Mouse (Mus musculus): ENCODE measurements at regions not wholly inside any gene's neighbourhood (a gene's known extent, or its start where the extent isn't known, plus 50 kb on each side); places are given as distances from the start of the nearest gene placed in this dataset.

GRCm38 (mm10) chr12:110046613-110047012 lies 232.3 kb upstream of the Dio3 start:
- no peak overlapping the region for H3K27ac ChIP-seq (ENCODE audit: low read depth, low read length)
- no peak overlapping the region for H3K4me3 ChIP-seq (ENCODE audit: low read depth, low read length)
- no peak overlapping the region for H3K9ac ChIP-seq (replicated peaks; ENCODE audit: low read depth, low read length)
- WGBS = 69% methylated on average over 9 of the region's 9 CpGs
- no peaks in the 10 kb centered on the region for H3K36me3 ChIP-seq (ENCODE audit: control insufficient read depth, insufficient read depth, low read length)
- ATAC-seq (ENCODE audit: low read depth) = no peak
- no peak overlapping the region for H3K4me2 ChIP-seq (ENCODE audit: low read depth, low read length)
- H3K9me3 ChIP-seq (ENCODE audit: control insufficient read depth, low read length) = no peaks in the 10 kb centered on the region
- no peaks in the 10 kb centered on the region for H3K4me1 ChIP-seq (ENCODE audit: control insufficient read depth, insufficient read depth, low read length)
- H3K27me3 ChIP-seq (ENCODE audit: control insufficient read depth, insufficient read depth, low read length) = no peaks in the 10 kb centered on the region

GRCm38 (mm10) chr12:110047466-110048250 lies 231.2 kb upstream of the Dio3 start:
- H3K27me3 ChIP-seq (ENCODE audit: control insufficient read depth, insufficient read depth, low read length) = no peaks in the 10 kb centered on the region
- H3K27ac ChIP-seq (ENCODE audit: low read depth, low read length) = no peak overlapping the region
- no peak overlapping the region for H3K4me2 ChIP-seq (ENCODE audit: low read depth, low read length)
- no peaks in the 10 kb centered on the region for H3K4me1 ChIP-seq (ENCODE audit: control insufficient read depth, insufficient read depth, low read length)
- no peak overlapping the region for H3K4me3 ChIP-seq (ENCODE audit: low read depth, low read length)
- no peaks in the 10 kb centered on the region for H3K9me3 ChIP-seq (ENCODE audit: control insufficient read depth, low read length)
- WGBS = 75% methylated on average over 16 of the region's 16 CpGs
- no peak overlapping the region for H3K9ac ChIP-seq (replicated peaks; ENCODE audit: low read depth, low read length)
- H3K36me3 ChIP-seq (ENCODE audit: control insufficient read depth, insufficient read depth, low read length) = no peaks in the 10 kb centered on the region
- ATAC-seq (ENCODE audit: low read depth) = no peak

- no peaks in the 10 kb centered on the region for H3K36me3 ChIP-seq (ENCODE audit: control insufficient read depth, insufficient read depth, low read length)
- H3K9me3 ChIP-seq (ENCODE audit: control insufficient read depth, low read length) = no peaks in the 10 kb centered on the region
- no peaks in the 10 kb centered on the region for H3K27me3 ChIP-seq (ENCODE audit: control insufficient read depth, insufficient read depth, low read length)
- H3K9ac ChIP-seq (replicated peaks; ENCODE audit: low read depth, low read length) = no peak overlapping the region
- H3K27ac ChIP-seq (ENCODE audit: low read depth, low read length) = no peak overlapping the region
- no peak for ATAC-seq (ENCODE audit: low read depth)
- 86% methylated on average over 10 of the region's 10 CpGs for WGBS
- H3K4me1 ChIP-seq (ENCODE audit: control insufficient read depth, insufficient read depth, low read length) = no peaks in the 10 kb centered on the region
- H3K4me3 ChIP-seq (ENCODE audit: low read depth, low read length) = no peak overlapping the region
- H3K4me2 ChIP-seq (ENCODE audit: low read depth, low read length) = no peak overlapping the region
Measured at GRCm38 (mm10) chr12:110049154-110049736, 229.6 kb upstream of the Dio3 start.

- H3K27ac ChIP-seq (ENCODE audit: low read depth, low read length) = no peak overlapping the region
- whole genome bisulfite sequencing = 80% methylated on average over 5 of the region's 5 CpGs
Measured at GRCm38 (mm10) chr12:110059321-110059720, 219.5 kb upstream of the Dio3 start.

GRCm38 (mm10) chr12:110061961-110062360 lies 216.9 kb upstream of the Dio3 start:
- H3K27me3 ChIP-seq (ENCODE audit: control insufficient read depth, insufficient read depth, low read length) = no peaks in the 10 kb centered on the region
- no peaks in the 10 kb centered on the region for H3K9me3 ChIP-seq (ENCODE audit: control insufficient read depth, low read length)
- no peak overlapping the region for H3K4me2 ChIP-seq (ENCODE audit: low read depth, low read length)
- WGBS = 90% methylated on average over 6 of the region's 6 CpGs
- H3K4me3 ChIP-seq (ENCODE audit: low read depth, low read length) = no peak overlapping the region
- H3K36me3 ChIP-seq (ENCODE audit: control insufficient read depth, insufficient read depth, low read length) = no peaks in the 10 kb centered on the region
- ATAC-seq (ENCODE audit: low read depth) = no peak
- H3K9ac ChIP-seq (replicated peaks; ENCODE audit: low read depth, low read length) = no peak overlapping the region
- H3K4me1 ChIP-seq (ENCODE audit: control insufficient read depth, insufficient read depth, low read length) = no peaks in the 10 kb centered on the region
- no peak overlapping the region for H3K27ac ChIP-seq (ENCODE audit: low read depth, low read length)

More at GRCm38 (mm10) chr12:110059321-110059720, 219.5 kb upstream of the Dio3 start:
- H3K4me1 ChIP-seq (ENCODE audit: control insufficient read depth, insufficient read depth, low read length) = no peaks in the 10 kb centered on the region
- no peaks in the 10 kb centered on the region for H3K27me3 ChIP-seq (ENCODE audit: control insufficient read depth, insufficient read depth, low read length)
- no peak overlapping the region for H3K4me3 ChIP-seq (ENCODE audit: low read depth, low read length)
- no peaks in the 10 kb centered on the region for H3K9me3 ChIP-seq (ENCODE audit: control insufficient read depth, low read length)
- no peak overlapping the region for H3K4me2 ChIP-seq (ENCODE audit: low read depth, low read length)
- no peaks in the 10 kb centered on the region for H3K36me3 ChIP-seq (ENCODE audit: control insufficient read depth, insufficient read depth, low read length)
- no peak for ATAC-seq (ENCODE audit: low read depth)
- no peak overlapping the region for H3K9ac ChIP-seq (replicated peaks; ENCODE audit: low read depth, low read length)

- WGBS = 66% methylated on average over 8 of the region's 8 CpGs
- no peak overlapping the region for H3K9ac ChIP-seq (replicated peaks; ENCODE audit: low read depth, low read length)
- no peak for ATAC-seq (ENCODE audit: low read depth)
Measured at GRCm38 (mm10) chr12:110063013-110063412, 215.9 kb upstream of the Dio3 start.

GRCm38 (mm10) chr12:110066361-110066885 lies 212.4 kb upstream of the Dio3 start:
- no peaks in the 10 kb centered on the region for H3K4me1 ChIP-seq (ENCODE audit: control insufficient read depth, insufficient read depth, low read length)
- no peaks in the 10 kb centered on the region; the same call in 1 of the 2 replicates for H3K9me3 ChIP-seq (ENCODE audit: control insufficient read depth, low read length)
- 80% methylated on average over 4 of the region's 4 CpGs for WGBS
- no peak overlapping the region for H3K4me3 ChIP-seq (ENCODE audit: low read depth, low read length)
- no peak overlapping the region for H3K9ac ChIP-seq (replicated peaks; ENCODE audit: low read depth, low read length)
- ATAC-seq (ENCODE audit: low read depth) = no peak
- H3K27ac ChIP-seq (ENCODE audit: low read depth, low read length) = no peak overlapping the region
- no peak overlapping the region for H3K4me2 ChIP-seq (ENCODE audit: low read depth, low read length)
- H3K27me3 ChIP-seq (ENCODE audit: control insufficient read depth, insufficient read depth, low read length) = no peaks in the 10 kb centered on the region
- H3K36me3 ChIP-seq (ENCODE audit: control insufficient read depth, insufficient read depth, low read length) = no peaks in the 10 kb centered on the region

More at GRCm38 (mm10) chr12:110063013-110063412, 215.9 kb upstream of the Dio3 start:
- Histone ChIP-seq H3K27ac (ENCODE audit: low read depth, low read length) (no peak overlapping the region), H3K4me2 (ENCODE audit: low read depth, low read length) (no peak overlapping the region), H3K36me3 (ENCODE audit: control insufficient read depth, insufficient read depth, low read length) (no peaks in the 10 kb centered on the region), H3K9me3 (ENCODE audit: control insufficient read depth, low read length) (no peaks in the 10 kb centered on the region; the same call in 1 of the 2 replicates), H3K27me3 (ENCODE audit: control insufficient read depth, insufficient read depth, low read length) (no peaks in the 10 kb centered on the region), H3K4me1 (ENCODE audit: control insufficient read depth, insufficient read depth, low read length) (no peaks in the 10 kb centered on the region), H3K4me3 (ENCODE audit: low read depth, low read length) (no peak overlapping the region)

- H3K27ac ChIP-seq (ENCODE audit: low read depth, low read length) = no peak overlapping the region
- 84% methylated on average over 6 of the region's 6 CpGs for WGBS
- H3K4me2 ChIP-seq (ENCODE audit: low read depth, low read length) = no peak overlapping the region
- H3K9me3 ChIP-seq (ENCODE audit: control insufficient read depth, low read length) = no peaks in the 10 kb centered on the region; the same call in 1 of the 2 replicates
- ATAC-seq (ENCODE audit: low read depth) = no peak
- no peak overlapping the region for H3K4me3 ChIP-seq (ENCODE audit: low read depth, low read length)
- no peak overlapping the region for H3K9ac ChIP-seq (replicated peaks; ENCODE audit: low read depth, low read length)
- H3K27me3 ChIP-seq (ENCODE audit: control insufficient read depth, insufficient read depth, low read length) = no peaks in the 10 kb centered on the region
- H3K36me3 ChIP-seq (ENCODE audit: control insufficient read depth, insufficient read depth, low read length) = no peaks in the 10 kb centered on the region
- no peaks in the 10 kb centered on the region for H3K4me1 ChIP-seq (ENCODE audit: control insufficient read depth, insufficient read depth, low read length)
Measured at GRCm38 (mm10) chr12:110070506-110070905, 208.4 kb upstream of the Dio3 start.

GRCm38 (mm10) chr12:110071823-110072222 lies 207.0 kb upstream of the Dio3 start:
- H3K27me3 ChIP-seq (ENCODE audit: control insufficient read depth, insufficient read depth, low read length) = no peaks in the 10 kb centered on the region
- 85% methylated on average over 4 of the region's 4 CpGs for WGBS
- no peak overlapping the region for H3K4me3 ChIP-seq (ENCODE audit: low read depth, low read length)
- H3K9ac ChIP-seq (replicated peaks; ENCODE audit: low read depth, low read length) = no peak overlapping the region
- H3K4me2 ChIP-seq (ENCODE audit: low read depth, low read length) = no peak overlapping the region
- H3K9me3 ChIP-seq (ENCODE audit: control insufficient read depth, low read length) = no peaks in the 10 kb centered on the region; the same call in 1 of the 2 replicates
- H3K36me3 ChIP-seq (ENCODE audit: control insufficient read depth, insufficient read depth, low read length) = no peaks in the 10 kb centered on the region
- no peaks in the 10 kb centered on the region for H3K4me1 ChIP-seq (ENCODE audit: control insufficient read depth, insufficient read depth, low read length)
- no peak for ATAC-seq (ENCODE audit: low read depth)
- H3K27ac ChIP-seq (ENCODE audit: low read depth, low read length) = no peak overlapping the region

Data from neural tube, embryonic 14.5 days (tissue).